Mouse (Mus musculus) cerebellum, adult 2 months (tissue): Measurements from ENCODE around the gene Hdac1.

ENCODE experiments used
- CTCF ChIP-seq: fragments of 200-500 bp; IDR thresholded peaks from 2 replicates; pipeline ENCODE4 v1.5.1; 2011; ENCODE audit warnings: low read depth, mild to moderate bottlenecking, control low read depth, low read length, moderate library complexity, borderline replicate concordance; ENCODE audit not compliant: insufficient read depth
- POLR2A ChIP-seq: fragments of 200-500 bp; IDR thresholded peaks from 2 replicates; pipeline ENCODE4 v1.6.1; 2011; ENCODE audit warnings: low read length, control low read depth, borderline replicate concordance; ENCODE audit not compliant: insufficient read depth

DNA sequence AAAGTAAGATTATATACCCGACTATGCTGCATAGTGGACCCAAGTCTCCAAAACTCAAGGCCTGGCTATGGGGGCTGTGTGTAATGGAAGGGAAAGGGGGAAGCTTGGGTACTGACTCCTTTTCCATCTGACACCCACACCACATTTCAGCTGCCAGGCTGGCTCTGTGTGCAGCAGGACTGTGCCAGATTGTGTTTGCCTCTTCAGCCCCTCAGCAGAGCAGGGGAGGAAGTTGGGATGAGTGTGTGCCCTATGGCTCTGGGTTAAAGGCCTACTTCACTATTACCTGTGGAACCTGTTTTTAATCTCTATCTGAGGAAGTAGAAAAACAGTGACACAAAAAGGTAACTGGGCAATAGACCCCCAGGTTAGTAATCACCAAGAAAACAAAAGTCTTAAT is 61.4 kb downstream of the Hdac1 start:
- TF ChIP-seq CTCF, result no peak
- TF ChIP-seq POLR2A, result no peak
